Mouse (Mus musculus) embryo, embryonic 10 days (tissue): ENCODE measurements around the gene Snrnp40.

Source experiments
- DNase-seq: peaks from one replicate; pipeline ENCODE4 v3.0.0-alpha.2; 2015; ENCODE audit warnings: low spot score

Snrnp40 gene

GRCm38 (mm10) chr4:130359486-130360237 is at the start of gene Snrnp40, which contains the start of gene Zcchc17:
Snrnp40 (plus strand) TSS chr4:130360132.
Zcchc17 (minus strand) TSS chr4:130359943.
- DNase-seq = peak; percentile 100

GRCm38 (mm10) chr4:130312526-130312925 is 47.4 kb upstream of the Snrnp40 start:
- no peak for DNase-seq

DNA sequence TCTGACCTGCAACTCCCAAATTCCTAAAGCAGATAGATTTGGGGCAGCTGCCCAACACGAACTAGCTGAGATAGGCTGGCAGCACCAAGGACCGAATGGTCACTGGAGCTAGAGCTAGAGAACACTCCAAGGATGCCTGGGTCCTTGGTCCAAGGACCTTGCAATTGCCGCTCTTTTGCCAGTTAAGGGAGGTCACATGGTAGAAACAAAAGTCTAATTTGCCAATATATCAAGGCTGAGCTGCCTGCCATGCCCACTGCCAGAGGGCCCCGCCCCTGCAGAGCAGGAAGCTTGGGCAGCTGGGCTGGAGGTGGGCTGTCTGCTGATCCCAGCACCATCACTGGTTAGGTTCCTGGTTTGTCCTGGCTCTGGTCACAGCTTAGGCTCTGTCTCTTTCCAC is 46.4 kb upstream of the Snrnp40 start:
- no peak for DNase-seq

DNA sequence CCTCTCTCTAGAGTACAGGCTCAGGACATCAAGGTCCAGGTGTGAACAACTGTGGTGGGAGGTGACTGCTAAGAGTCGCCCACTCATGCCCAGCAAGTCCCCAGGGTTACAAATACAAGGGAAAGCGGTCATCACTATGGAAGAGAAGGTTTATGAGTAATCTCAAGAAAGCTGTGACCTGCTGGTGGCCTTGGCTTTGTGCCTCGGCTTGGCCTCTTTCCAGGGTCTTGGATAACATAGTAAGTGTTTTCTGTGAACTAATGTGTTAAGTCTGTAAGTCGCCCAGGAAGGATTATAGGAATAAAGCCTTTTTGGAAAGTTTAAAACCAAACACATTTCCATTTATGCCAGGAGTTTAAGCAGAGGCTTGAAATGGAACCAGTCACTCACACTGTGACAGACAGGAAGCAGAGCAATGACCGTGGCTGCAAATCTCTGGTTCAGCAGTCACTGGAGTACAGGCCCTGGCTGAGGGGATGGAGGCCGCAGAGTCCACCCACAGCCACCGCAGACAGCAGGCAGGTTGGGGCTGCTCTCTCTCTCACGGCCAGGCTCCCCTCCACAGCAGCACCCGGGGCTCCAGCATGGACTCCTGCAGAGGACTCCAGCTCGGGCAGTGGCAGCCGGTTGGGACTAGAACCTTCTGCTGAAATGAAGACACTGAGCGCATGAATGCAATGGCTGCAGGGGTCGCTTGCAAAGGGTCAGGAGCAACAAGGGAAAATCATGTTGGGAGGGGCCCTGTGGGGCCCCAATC is 44.0 kb upstream of the Snrnp40 start:
- DNase-seq = no peak

DNA sequence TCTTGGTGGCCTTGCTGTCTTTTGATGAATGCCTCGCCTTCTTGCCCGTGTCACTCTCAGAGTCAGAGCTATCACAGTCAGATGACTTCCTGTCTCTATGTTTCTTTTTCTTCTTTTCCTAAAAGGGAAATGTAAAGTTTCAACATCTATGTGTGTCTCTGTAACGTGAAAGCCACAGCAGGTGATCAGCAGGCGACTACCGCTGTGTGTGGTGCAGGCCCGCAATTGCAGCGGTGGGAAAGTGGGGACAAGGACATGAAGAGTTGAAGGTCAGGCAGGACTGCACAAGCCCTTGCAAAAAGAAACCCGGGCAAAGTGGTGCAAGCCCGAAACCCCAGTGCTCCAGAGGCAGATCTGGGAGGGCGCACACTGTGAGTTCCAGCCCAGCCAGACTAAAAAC is 43.2 kb upstream of the Snrnp40 start:
- no peak for DNase-seq

DNA sequence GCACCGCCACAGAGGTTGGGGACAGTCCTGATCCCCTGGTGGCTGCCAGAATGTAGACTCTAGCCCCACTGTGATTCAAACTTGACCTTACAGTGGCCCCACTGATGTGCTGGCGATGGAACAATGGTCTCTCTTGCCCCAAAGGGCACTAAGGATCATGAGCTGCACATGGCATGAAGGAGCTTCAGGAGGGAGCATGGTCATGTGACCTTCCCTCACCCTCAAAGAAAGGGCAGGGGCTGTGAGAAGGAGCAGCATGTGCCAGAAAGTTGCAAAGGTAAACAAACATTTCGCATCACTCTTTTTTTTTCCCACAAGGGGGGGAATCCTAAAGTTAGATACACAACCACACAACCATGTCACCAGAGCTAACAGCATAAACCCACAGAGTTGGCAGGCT is 41.8 kb upstream of the Snrnp40 start:
- no peak for DNase-seq

DNA sequence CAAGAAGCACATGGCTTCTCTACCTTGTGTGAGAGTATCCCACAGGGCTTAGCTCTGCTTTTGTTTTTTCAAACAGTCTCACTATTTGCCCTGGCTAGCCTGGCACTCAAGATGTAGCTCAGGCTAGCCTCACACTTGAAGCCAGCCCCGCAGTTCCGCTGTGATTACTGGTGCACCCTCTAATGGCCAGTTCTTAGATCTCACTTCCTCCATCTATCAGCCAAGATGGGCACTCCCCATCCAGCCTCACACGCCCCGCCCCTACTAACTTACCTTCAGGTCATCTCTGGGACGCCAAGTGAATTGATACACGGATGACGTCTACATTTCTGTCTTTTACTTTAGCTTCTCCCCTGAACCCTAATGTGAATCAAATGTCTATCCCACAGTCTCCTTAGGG is 40.4 kb upstream of the Snrnp40 start:
- no peak for DNase-seq

GRCm38 (mm10) chr4:130321640-130322039 is 38.3 kb upstream of the Snrnp40 start:
- DNase-seq = no peak

GRCm38 (mm10) chr4:130322567-130322966 is 37.4 kb upstream of the Snrnp40 start:
- DNase-seq = no peak

GRCm38 (mm10) chr4:130323165-130323564 is 36.8 kb upstream of the Snrnp40 start:
- DNase-seq = no peak

GRCm38 (mm10) chr4:130323607-130324006 is 36.3 kb upstream of the Snrnp40 start:
- DNase-seq = no peak

DNA sequence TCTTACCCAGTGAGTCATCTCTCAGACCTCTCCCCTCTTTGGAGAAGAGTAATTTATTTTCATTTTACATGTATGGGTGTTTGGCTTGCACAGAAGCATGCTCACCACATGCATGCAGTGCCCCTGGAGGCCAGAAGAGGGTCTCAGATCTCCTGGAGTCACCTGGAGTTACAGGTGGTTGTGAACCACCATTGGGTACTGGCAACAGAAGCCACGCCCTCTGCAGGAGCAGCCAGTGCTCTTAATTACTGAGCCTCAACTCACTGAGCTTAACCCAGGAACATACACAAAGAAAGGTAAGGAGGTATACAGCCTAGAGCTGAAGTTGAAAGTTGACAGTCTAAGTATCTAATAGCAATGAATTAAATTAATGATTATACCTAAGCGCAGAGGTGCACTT is 34.5 kb upstream of the Snrnp40 start:
- DNase-seq = no peak

- DNase-seq = no peak
Observed at GRCm38 (mm10) chr4:130327366-130327765, 32.6 kb upstream of the Snrnp40 start.

DNA sequence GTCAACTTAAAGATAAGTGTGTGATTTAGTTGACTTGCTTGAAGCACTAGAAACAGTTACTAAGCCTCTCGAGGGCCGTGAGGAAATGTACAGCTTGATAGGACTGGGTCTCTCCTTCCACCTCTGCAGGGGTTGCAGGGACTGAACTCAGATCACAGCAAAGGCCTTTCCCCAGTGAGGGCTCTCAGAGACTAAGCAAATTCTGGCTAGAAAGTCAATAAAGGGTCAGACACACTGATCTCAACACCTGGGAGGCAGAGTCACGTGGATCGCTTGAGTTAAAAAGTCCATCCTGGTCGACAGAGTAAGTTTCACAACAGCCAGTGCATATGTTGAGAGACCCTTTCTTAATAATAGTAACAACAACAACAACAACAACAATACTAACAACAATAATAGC is 24.1 kb upstream of the Snrnp40 start:
- DNase-seq = no peak

DNA sequence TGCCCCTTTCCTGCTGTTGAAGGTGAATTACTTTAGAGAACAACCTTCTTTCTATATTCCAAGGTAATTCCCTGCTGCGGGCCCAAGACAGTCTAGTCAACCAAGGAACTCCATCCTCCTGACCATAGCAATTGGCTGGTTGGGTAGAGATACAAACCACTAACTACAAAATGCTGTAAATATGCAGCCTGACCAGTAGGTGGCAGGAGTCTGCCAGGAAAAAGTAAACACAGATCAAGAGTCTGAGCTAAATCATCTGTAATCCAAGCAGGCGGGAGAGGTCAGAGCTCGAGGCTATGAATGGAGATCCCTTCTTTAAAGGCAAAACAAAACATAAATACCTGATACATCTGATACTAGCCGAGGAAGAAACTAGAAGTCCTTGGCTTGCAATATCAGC is 18.2 kb upstream of the Snrnp40 start:
- peak; percentile 78 for DNase-seq

- DNase-seq = no peak
Observed at GRCm38 (mm10) chr4:130349666-130350065, 10.3 kb upstream of the Snrnp40 start.

- DNase-seq = no peak
Observed at GRCm38 (mm10) chr4:130350690-130351422, 9.1 kb upstream of the Snrnp40 start.

DNA sequence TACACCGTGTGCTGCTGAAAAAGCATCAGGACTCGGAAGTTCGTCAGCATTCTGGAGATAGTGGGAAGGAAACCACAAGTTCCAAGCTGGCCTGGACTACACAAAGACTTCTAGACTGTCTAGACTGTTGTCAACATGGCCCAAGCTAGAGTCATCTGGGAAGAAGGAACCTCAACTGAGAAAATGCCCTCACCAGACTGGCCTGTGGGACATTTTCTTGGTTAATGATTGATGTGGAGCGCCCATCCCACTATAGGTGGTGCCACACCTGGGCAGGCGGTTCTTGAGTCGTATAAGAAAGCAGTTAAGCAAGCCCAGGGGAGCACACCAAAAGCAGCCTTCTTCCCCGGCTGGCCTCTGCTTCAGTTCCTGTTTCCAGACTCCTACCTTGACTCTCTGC is 7.3 kb upstream of the Snrnp40 start:
- no peak for DNase-seq

DNA sequence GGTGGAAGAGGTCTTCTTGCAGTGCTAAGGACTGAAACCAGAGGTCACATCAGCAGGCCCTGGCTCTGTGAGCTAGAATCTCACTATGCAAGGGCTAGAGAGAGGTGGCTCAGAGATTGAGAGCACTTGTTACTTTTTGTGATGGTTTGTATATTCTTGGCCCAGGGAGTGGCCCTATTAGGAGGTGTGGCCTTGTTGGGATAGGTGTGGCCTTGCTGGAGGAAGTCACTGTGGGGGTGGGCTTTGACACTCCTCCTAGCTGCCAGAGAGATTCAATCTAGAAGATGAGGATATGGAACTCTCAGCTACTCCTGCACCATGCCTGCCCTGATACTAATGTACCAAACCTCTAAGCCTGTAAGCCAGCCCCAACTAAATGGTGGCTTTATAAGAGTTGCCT is 2.0 kb upstream of the Snrnp40 start:
- DNase-seq = no peak

- DNase-seq = no peak
Observed at GRCm38 (mm10) chr4:130360238-130360590, 282 bp downstream of the Snrnp40 start.

- peak; percentile 54 for DNase-seq
Observed at GRCm38 (mm10) chr4:130376675-130377074, 16.7 kb downstream of the Snrnp40 start.

GRCm38 (mm10) chr4:130377500-130377899 is 17.6 kb downstream of the Snrnp40 start:
- no peak for DNase-seq

GRCm38 (mm10) chr4:130379181-130379580 is 19.2 kb downstream of the Snrnp40 start:
- no peak for DNase-seq
